Mouse (Mus musculus) liver, postnatal 0 days (tissue): ENCODE measurements at regions not wholly inside any gene's neighbourhood (a gene's known extent, or its start where the extent isn't known, plus 50 kb on each side); places are given as distances from the start of the nearest gene placed in this dataset.

ENCODE experiments used
- CTCF ChIP-seq: sonication (generic); IDR thresholded peaks from 2 replicates; pipeline ENCODE4 v1.5.1; 2016; ENCODE audit warnings: antibody characterized with exemption, low read depth
- EP300 ChIP-seq: IDR thresholded peaks from 2 replicates; pipeline ENCODE4 v1.6.1; 2016; ENCODE audit warnings: antibody characterized with exemption, low read depth, mild to moderate bottlenecking

- TF ChIP-seq CTCF (no peak), EP300 (no peak)
Observed at GRCm38 (mm10) chr9:23561924-23562323, 339.0 kb downstream of the Bmper start.
